In genomic region chr11:60136491-60136890, GRCm38 (mm10) we compare ENCODE assay signal across 24 mouse cellular contexts. TPM values are rescaled to one million over a fixed set of nuclear protein-coding genes. Genes with fewer than 3 reads are reported as not detected.
DNase-seq lines count a peak whose midpoint lies in the region; ATAC-seq and TF ChIP-seq lines count a peak whose summit lies in the region.
"Had no signal": no experiment of that assay in that cellular context is flagged by ENCODE, and none has a peak within 500 bp of the region (broad histone marks: within the 10 kb centered on the region; RNA-seq: fewer than 3 reads in every experiment).

No protein-coding gene starts in this region.

- peak overlapping the region; percentile 61 for H3K27ac ChIP-seq in heart, adult 2 months
- no peak overlapping the region for H3K27ac ChIP-seq in heart, embryonic 11.5 days (ENCODE audit: low read depth, low read length)
- H3K27ac ChIP-seq: forebrain, embryonic 10.5 days; forebrain, embryonic 13.5 days; heart, embryonic 15.5 days; hindbrain, embryonic 14.5 days; hindbrain, postnatal 0 days had no signal

- TF ChIP-seq EP300 in heart, adult 2 months (IDR thresholded peaks at IDR 0.05; ENCODE audit: insufficient read depth, low read depth, low read length) = no peak

- TF ChIP-seq CTCF in heart, adult 2 months (IDR thresholded peaks at IDR 0.05) = no peak

- intact Hi-C loops in gastrocnemius, postnatal 36 days (cut with DNase I) = no loop called here
- intact Hi-C loops in heart, adult 2 months (cut with DNase I) = loop anchor here (5.0 kb wide), 1 partner anchor 36 kb away; no protein-coding TSS in a partner anchor
- intact Hi-C loops in heart, postnatal 10 days (cut with DNase I) = no loop called here

- no peak for TF ChIP-seq POLR2A in heart, adult 2 months (IDR thresholded peaks at IDR 0.05; ENCODE audit: insufficient read depth, low read depth, low read length)

- 61% methylated on average over 1 of the region's 1 CpGs for WGBS in heart, adult 2 months
- WGBS in heart, embryonic 11.5 days (ENCODE audit: insufficient replicate concordance) = 88% methylated on average over 1 of the region's 1 CpGs

- H3K27me3 ChIP-seq in heart, adult 2 months (ENCODE audit: control insufficient read depth, insufficient read depth, low read length) = no peaks in the 10 kb centered on the region
- no peaks in the 10 kb centered on the region for H3K27me3 ChIP-seq in heart, embryonic 11.5 days (ENCODE audit: control insufficient read depth, insufficient read depth, low read length)
- H3K27me3 ChIP-seq: forebrain, embryonic 13.5 days; heart, embryonic 15.5 days had no signal

- H3K4me3 ChIP-seq in heart, adult 2 months = no peak overlapping the region
- H3K4me3 ChIP-seq in heart, embryonic 11.5 days (ENCODE audit: low read depth, low read length) = no peak overlapping the region
- H3K4me3 ChIP-seq: forebrain, embryonic 10.5 days; forebrain, embryonic 13.5 days; heart, embryonic 15.5 days had no signal

- no peaks in the 10 kb centered on the region for H3K9me3 ChIP-seq in heart, embryonic 11.5 days (replicated peaks; ENCODE audit: control insufficient read depth, low read length)
- H3K9me3 ChIP-seq: forebrain, embryonic 10.5 days; forebrain, embryonic 13.5 days; heart, embryonic 15.5 days had no signal

- H3K9ac ChIP-seq in heart, adult 2 months (ENCODE audit: low read depth, low read length) = no peak overlapping the region
- H3K9ac ChIP-seq in heart, embryonic 11.5 days (ENCODE audit: low read depth, low read length) = no peak overlapping the region
- H3K9ac ChIP-seq: forebrain, embryonic 13.5 days; heart, embryonic 15.5 days; hindbrain, embryonic 14.5 days had no signal

- peak; percentile 37 to 51 for DNase-seq in gastrocnemius, adult 8-10 months (ENCODE audit: low spot score in 2 of 2)
- DNase-seq in gastrocnemius, postnatal 36 days = no peak
- DNase-seq in heart, adult 2 months = peak in 1 of 2 experiments; percentile 28
- DNase-seq in heart, postnatal 10 days = peak; percentile 34 to 64
- DNase-seq in heart, postnatal 4 days = no peak
- DNase-seq: adrenal gland, adult 8-10 months; adrenal gland, postnatal 25 days; cerebellum, adult 11-12 months; cerebellum, adult 8-10 months; cerebellum, postnatal 14 days; heart, postnatal 36 days; kidney, adult 18-20 months; kidney, adult 9 months had no signal

- no peaks in the 10 kb centered on the region for H3K36me3 ChIP-seq in heart, adult 2 months (ENCODE audit: control insufficient read depth, insufficient read depth, low read length)
- no peaks in the 10 kb centered on the region for H3K36me3 ChIP-seq in heart, embryonic 11.5 days (ENCODE audit: control insufficient read depth, insufficient read depth, low read length)
- H3K36me3 ChIP-seq: heart, embryonic 15.5 days had no signal

- peaks cover 20% of the 10 kb centered on the region for H3K4me1 ChIP-seq in heart, adult 2 months (ENCODE audit: control insufficient read depth, insufficient read depth, low read length)
- H3K4me1 ChIP-seq in heart, embryonic 11.5 days (ENCODE audit: control insufficient read depth, insufficient read depth, low read length) = peaks cover 68% of the 10 kb centered on the region

- no peaks in the 10 kb centered on the region; the same call in none of the 2 replicates for H3K79me2 ChIP-seq in heart, adult 2 months (replicated peaks; ENCODE audit: control insufficient read depth, insufficient read depth, low read length)

- no peak overlapping the region for H3K4me2 ChIP-seq in heart, embryonic 11.5 days
- H3K4me2 ChIP-seq: forebrain, embryonic 13.5 days; heart, embryonic 15.5 days; hindbrain, embryonic 14.5 days had no signal

- ATAC-seq in heart, embryonic 11.5 days (replicated peaks; ENCODE audit: insufficient number of reproducible peaks, low FRiP score, low TSS enrichment) = no peak
- no peak for ATAC-seq in megakaryocyte-erythroid progenitor cell, adult 5-6 weeks (replicated peaks; ENCODE audit: low FRiP score, low TSS enrichment, poor library complexity, severe bottlenecking)
- ATAC-seq: CD4-positive, CD25-positive, alpha-beta regulatory T cell, adult 4 months; forebrain, embryonic 13.5 days; forebrain, embryonic 16.5 days; hindbrain, postnatal 0 days; inflammation-experienced regulatory T-cells, adult 6 months; intestine, embryonic 16.5 days had no signal

RNA-seq across cellular contexts. Expression of gene Rai1, which starts 31.7 kb away (rescaled TPM):
- total RNA-seq in gastrocnemius, adult 8-10 months (2022) = 10 to 100 TPM; 18.0 to 25.7 (median 21.4) TPM
- 10 to 100 TPM; 18.1 to 20.8 TPM for total RNA-seq in gastrocnemius, postnatal 36 days (2021)
- total RNA-seq in heart, adult 2 months (2021) = 10 to 100 TPM; 21.8 to 26.5 TPM
- 15.8 and 20.0 TPM in 2 replicates for polyA plus RNA-seq in heart, adult 2 months (2012; rRNA removed)
- polyA plus RNA-seq in heart, embryonic 11.5 days (2014; fragmentation: Nextera tagmentation; extraction: Ambion mirVana) = 20.5 and 24.4 TPM in 2 replicates
- 10 to 100 TPM; 44.6 to 45.7 TPM for total RNA-seq in heart, postnatal 10 days (2021)
- total RNA-seq in heart, postnatal 4 days (2021) = 10 to 100 TPM; 50.6 to 58.0 TPM
- 55.9 and 58.6 TPM in 2 replicates for total RNA-seq in megakaryocyte-erythroid progenitor cell, adult 5-6 weeks (2014; fragmentation: Nextera tagmentation)
- 5.9 and 8.3 TPM in 2 replicates for total RNA-seq in megakaryocyte-erythroid progenitor cell, adult 5-6 weeks (2017)

Comparison
In these comparisons a context has a peak if more than half of its experiments do, and no peak if none do; other contexts are left out.
1. DNase-seq: peak in gastrocnemius, adult 8-10 months (2 of 2) and heart, postnatal 10 days (2 of 2); none in gastrocnemius, postnatal 36 days (0 of 2) and heart, postnatal 4 days (single experiment).